Mouse (Mus musculus): Measurements from ENCODE around the gene Amigo3.

DNA sequence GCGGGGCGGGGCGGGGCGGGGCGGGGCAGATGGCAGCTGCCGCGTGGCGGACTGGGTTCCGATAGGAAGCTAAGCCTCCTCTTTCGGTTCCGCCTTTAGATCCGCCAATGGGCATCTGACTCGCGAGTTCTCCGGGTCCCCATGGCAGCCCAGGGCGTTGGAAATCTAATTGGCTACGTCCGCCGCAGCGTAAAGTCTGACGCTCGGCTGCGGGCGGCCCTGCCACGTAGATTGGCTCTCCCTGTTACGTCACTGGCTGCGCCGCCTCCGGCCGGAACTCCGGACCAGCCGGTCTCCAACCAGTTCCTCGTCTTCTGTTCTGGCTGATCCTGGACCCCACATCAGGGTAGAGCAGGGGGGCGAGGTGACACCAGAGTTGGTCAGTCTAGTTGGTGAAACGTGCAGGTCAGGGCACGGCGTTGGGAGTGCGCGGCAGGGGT is 3.9 kb upstream of the Amigo3 start, which contains the start of gene Gmppb:
- TF ChIP-seq CTCF (IDR thresholded peaks at IDR 0.05; ENCODE audit: borderline replicate concordance, control insufficient read depth, extremely low read depth, insufficient read depth, low read length, poor library complexity) (no peak; the same call in 1 of the 2 replicates), POLR2A (IDR thresholded peaks at IDR 0.05; ENCODE audit: control insufficient read depth, extremely low read depth, insufficient read depth, low read length, poor library complexity) (peak; percentile 61)
